Mouse (Mus musculus) midbrain, embryonic 11.5 days (tissue): Measurements from ENCODE around the gene Prkag3. TPM values are rescaled to one million over a fixed set of nuclear protein-coding genes. Genes with fewer than 3 reads are reported as not detected.

Experiments used
- ATAC-seq: fragments of 200-750 bp; cut with Nextera tagmentation; 2 replicates; pipeline ENCODE4 v1.8.0; 2017; ENCODE audit warnings: moderate TSS enrichment, moderate library complexity; ENCODE audit not compliant: low FRiP score
- DNase-seq: peaks from one replicate; pipeline ENCODE4 v3.0.0; 2015; ENCODE audit warnings: low spot score; ENCODE audit errors: missing footprints
- H3K27ac ChIP-seq: fragments of 300-500 bp; sonication (generic); 2 replicates; pipeline ENCODE4 v1.5.1; 2014; ENCODE audit warnings: low read depth, low read length
- H3K27me3 ChIP-seq: fragments of 300-500 bp; sonication (generic); 2 replicates; pipeline ENCODE4 v1.6.1; 2014; ENCODE audit warnings: mild to moderate bottlenecking, low read length, moderate library complexity, mixed read lengths; ENCODE audit not compliant: control insufficient read depth, insufficient read depth
- H3K36me3 ChIP-seq: fragments of 300-500 bp; sonication (generic); 2 replicates; pipeline ENCODE4 v1.6.1; 2014; ENCODE audit warnings: mild to moderate bottlenecking, low read length, moderate library complexity, mixed read lengths; ENCODE audit not compliant: control insufficient read depth, insufficient read depth
- H3K4me1 ChIP-seq: fragments of 300-500 bp; sonication (generic); 2 replicates; pipeline ENCODE4 v1.6.1; 2014; ENCODE audit warnings: low read length; ENCODE audit not compliant: control insufficient read depth, insufficient read depth
- H3K4me2 ChIP-seq: fragments of 300-500 bp; sonication (generic); 2 replicates; pipeline ENCODE4 v1.6.1; 2014; ENCODE audit warnings: mild to moderate bottlenecking, moderate library complexity
- H3K4me3 ChIP-seq: fragments of 300-500 bp; sonication (generic); 2 replicates; pipeline ENCODE4 v1.5.1; 2014; ENCODE audit warnings: low read depth, low read length
- H3K9ac ChIP-seq: fragments of 300-500 bp; sonication (generic); 2 replicates; pipeline ENCODE4 v1.6.1; 2014; ENCODE audit warnings: low read length
- H3K9me3 ChIP-seq: fragments of 300-500 bp; sonication (generic); 2 replicates; pipeline ENCODE4 v1.6.1; 2016; ENCODE audit warnings: low read length; ENCODE audit not compliant: control insufficient read depth
- WGBS: fragments of 180-500 bp; shearing (Covaris S2); extraction: QIAGEN DNeasy Blood & Tissue Kit; methylation state at CpG from one replicate; pipeline ENCODE4 v1.1.7; 2014; 5-methylcytosine and 5-hydroxymethylcytosine counted together
- polyA plus RNA-seq: library from polyadenylated mRNA; unstranded; fragments of >200 nt; fragmentation: Nextera tagmentation; extraction: Ambion mirVana; gene quantifications from 2 replicates; pipeline ENCODE4 v1.2.1, GENCODE M21; 2014

Gene Prkag3
- polyA plus RNA-seq, 1 experiment from 2014 or later = not detected

DNA sequence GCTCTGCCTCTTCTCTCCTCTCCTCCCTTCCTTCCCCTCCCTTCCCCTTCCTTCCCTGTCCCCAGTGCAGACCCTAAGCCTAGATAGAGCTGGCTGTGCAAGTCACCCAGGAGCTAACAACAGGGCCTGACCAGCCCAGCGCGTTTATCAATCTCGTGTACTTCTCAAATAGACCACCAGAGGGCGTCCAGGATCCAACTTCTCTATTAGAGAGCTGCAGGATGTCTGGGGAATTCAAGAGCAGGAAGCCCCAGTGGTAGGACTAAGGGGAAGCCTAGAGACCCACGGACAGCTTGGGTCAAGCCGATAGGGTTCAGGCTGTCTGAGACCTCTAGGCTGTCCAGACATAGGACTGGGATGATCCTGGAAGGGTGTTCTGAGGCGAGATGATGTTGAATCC, 38.8 kb upstream of the Prkag3 start:
- DNase-seq = peak; percentile 100
- H3K4me2 ChIP-seq = no peak overlapping the region
- H3K27me3 ChIP-seq = peaks cover 93% of the 10 kb centered on the region
- no peaks in the 10 kb centered on the region for H3K36me3 ChIP-seq
- no peak overlapping the region for H3K27ac ChIP-seq
- WGBS = 5% methylated on average over 7 of the region's 7 CpGs
- no peak overlapping the region for H3K9ac ChIP-seq
- peak; percentile 33 for ATAC-seq
- no peak overlapping the region for H3K4me3 ChIP-seq
- H3K9me3 ChIP-seq = no peaks in the 10 kb centered on the region
- peaks cover 19% of the 10 kb centered on the region for H3K4me1 ChIP-seq

DNA sequence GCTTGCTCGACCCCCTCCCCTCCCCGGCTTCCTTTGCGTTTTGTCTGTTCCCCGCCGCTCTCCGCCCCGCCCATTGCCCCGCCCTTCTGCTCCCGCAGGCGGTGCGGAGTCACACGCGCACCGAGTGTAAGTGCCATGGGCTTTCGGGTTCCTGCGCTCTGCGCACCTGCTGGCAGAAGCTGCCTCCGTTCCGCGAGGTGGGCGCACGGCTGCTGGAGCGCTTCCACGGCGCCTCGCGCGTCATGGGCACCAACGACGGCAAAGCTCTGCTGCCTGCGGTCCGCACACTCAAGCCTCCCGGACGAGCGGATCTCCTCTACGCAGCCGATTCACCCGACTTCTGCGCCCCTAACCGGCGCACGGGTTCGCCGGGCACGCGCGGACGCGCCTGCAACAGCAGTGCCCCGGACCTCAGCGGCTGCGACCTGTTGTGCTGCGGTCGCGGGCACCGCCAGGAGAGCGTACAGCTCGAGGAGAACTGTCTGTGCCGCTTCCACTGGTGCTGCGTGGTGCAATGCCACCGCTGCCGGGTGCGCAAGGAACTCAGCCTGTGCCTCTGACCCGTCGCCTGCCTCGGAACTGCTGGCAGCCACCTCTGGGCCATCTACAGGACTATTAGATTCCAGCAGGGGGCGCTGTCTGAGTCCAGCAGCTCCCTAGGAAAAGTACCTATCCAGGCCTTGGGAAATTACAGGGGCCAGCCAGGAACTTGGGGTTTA, 35.2 kb upstream of the Prkag3 start:
- under 1% methylated on average over 67 of the region's 67 CpGs for WGBS
- Histone ChIP-seq H3K9ac (peak overlapping the region; percentile 30), H3K4me1 (peaks cover 9% of the 10 kb centered on the region), H3K4me2 (peak overlapping the region; percentile 76), H3K27ac (no peak overlapping the region), H3K36me3 (no peaks in the 10 kb centered on the region), H3K4me3 (peak overlapping the region; percentile 45), H3K9me3 (no peaks in the 10 kb centered on the region), H3K27me3 (peaks cover 85% of the 10 kb centered on the region)
- peak; percentile 51 for ATAC-seq
- peak; percentile 93 for DNase-seq

DNA sequence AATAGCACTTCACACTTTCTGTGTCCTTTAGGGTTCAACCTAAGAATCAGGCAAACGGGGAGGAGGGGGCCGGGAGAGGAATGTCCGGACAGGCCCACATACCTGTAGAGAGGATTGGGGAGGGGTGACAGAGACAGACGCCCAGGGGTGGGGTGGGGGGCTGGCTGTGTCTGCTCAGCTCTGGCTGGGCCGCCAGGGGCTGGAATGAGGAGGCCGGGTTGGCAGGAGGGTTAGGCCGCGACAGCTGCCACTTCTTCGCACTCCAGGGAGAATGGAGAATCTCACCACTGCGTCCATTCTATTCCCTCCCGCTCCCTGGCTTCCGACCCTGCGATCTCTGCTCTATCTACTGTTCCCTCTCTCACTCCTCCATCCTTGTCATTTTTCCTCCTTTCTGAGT, 34.5 kb upstream of the Prkag3 start:
- Histone ChIP-seq H3K9me3 (no peaks in the 10 kb centered on the region), H3K4me2 (peak overlapping the region; percentile 76), H3K27ac (no peak overlapping the region), H3K36me3 (no peaks in the 10 kb centered on the region), H3K9ac (no peak overlapping the region), H3K27me3 (peaks cover 81% of the 10 kb centered on the region), H3K4me1 (peaks cover 9% of the 10 kb centered on the region), H3K4me3 (peak overlapping the region; percentile 45)
- ATAC-seq (no peak; the same call in 1 of the 2 replicates), DNase-seq (peak; percentile 91)
- 2% methylated on average over 13 of the region's 13 CpGs for WGBS

DNA sequence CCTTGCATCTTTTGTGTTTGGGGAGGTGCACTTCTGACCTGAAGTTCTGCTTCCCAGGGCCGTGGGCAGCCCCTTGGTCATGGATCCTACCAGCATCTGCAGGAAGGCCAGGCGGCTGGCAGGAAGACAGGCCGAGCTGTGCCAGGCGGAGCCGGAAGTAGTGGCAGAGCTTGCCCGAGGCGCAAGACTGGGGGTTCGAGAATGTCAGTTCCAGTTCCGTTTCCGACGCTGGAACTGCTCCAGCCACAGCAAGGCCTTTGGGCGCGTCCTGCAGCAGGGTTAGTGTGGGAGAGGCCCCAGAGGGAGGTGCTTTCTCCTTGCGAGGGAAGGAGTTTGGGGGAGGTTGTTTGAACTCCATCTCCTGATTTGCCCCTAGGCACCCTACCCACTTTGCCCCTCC, 33.0 kb upstream of the Prkag3 start:
- Histone ChIP-seq H3K4me1 (peaks cover 9% of the 10 kb centered on the region), H3K9me3 (no peaks in the 10 kb centered on the region), H3K4me2 (no peak overlapping the region), H3K27me3 (peaks cover 75% of the 10 kb centered on the region), H3K27ac (no peak overlapping the region), H3K36me3 (no peaks in the 10 kb centered on the region), H3K9ac (no peak overlapping the region), H3K4me3 (no peak overlapping the region)
- ATAC-seq (no peak), DNase-seq (peak; percentile 89)
- 13% methylated on average over 14 of the region's 14 CpGs for WGBS

GRCm38 (mm10) chr1:74778934-74779486, 30.0 kb upstream of the Prkag3 start:
- 36% methylated on average over 3 of the region's 3 CpGs for WGBS
- no peak overlapping the region for H3K9ac ChIP-seq
- H3K4me1 ChIP-seq = peaks cover 5% of the 10 kb centered on the region
- ATAC-seq = no peak
- DNase-seq = no peak
- H3K36me3 ChIP-seq = no peaks in the 10 kb centered on the region
- H3K4me3 ChIP-seq = no peak overlapping the region
- no peak overlapping the region for H3K27ac ChIP-seq
- H3K9me3 ChIP-seq = no peaks in the 10 kb centered on the region
- no peak overlapping the region for H3K4me2 ChIP-seq
- H3K27me3 ChIP-seq = peaks cover 70% of the 10 kb centered on the region

- no peaks in the 10 kb centered on the region for H3K9me3 ChIP-seq
- H3K27ac ChIP-seq = no peak overlapping the region
- H3K4me2 ChIP-seq = no peak overlapping the region
- WGBS = 6% methylated on average over 5 of the region's 5 CpGs
- H3K36me3 ChIP-seq = no peaks in the 10 kb centered on the region
- H3K9ac ChIP-seq = no peak overlapping the region
- peaks cover 17% of the 10 kb centered on the region for H3K4me1 ChIP-seq
- H3K27me3 ChIP-seq = peaks cover 68% of the 10 kb centered on the region
- no peak for DNase-seq
- ATAC-seq = no peak
- H3K4me3 ChIP-seq = no peak overlapping the region
Measured at GRCm38 (mm10) chr1:74775816-74776215, 26.8 kb upstream of the Prkag3 start.

DNA sequence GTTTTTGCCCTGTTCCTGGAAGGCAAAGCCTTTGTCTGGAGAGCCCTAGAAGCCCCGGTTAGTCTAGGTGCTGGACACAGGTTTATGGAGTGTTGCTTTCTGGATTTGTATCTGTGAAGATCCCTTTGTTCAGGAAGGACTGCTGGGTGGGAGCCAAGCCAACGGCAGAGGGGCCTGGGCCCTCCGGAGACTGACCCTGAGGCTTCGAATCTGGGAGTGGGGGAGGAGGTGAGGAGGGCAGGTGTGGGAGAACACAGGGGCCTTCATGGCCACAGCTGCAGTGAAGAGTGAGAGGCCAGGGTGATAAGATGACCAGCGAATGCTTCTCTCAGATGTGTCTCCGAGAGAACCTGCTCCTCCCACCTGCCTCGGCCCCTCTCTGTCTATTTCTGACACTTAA, 25.0 kb upstream of the Prkag3 start:
- Histone ChIP-seq H3K9me3 (no peaks in the 10 kb centered on the region), H3K27me3 (peaks cover 77% of the 10 kb centered on the region), H3K9ac (no peak overlapping the region), H3K36me3 (no peaks in the 10 kb centered on the region), H3K4me2 (no peak overlapping the region), H3K4me1 (peaks cover 22% of the 10 kb centered on the region), H3K4me3 (no peak overlapping the region), H3K27ac (no peak overlapping the region)
- no peak for DNase-seq
- ATAC-seq = no peak
- WGBS = 14% methylated on average over 7 of the region's 7 CpGs

- Histone ChIP-seq H3K4me3 (0 out of 2 replicates have a peak overlapping the region, but pooled peaks have one; percentile 3), H3K4me1 (peaks cover 22% of the 10 kb centered on the region), H3K9me3 (no peaks in the 10 kb centered on the region), H3K4me2 (peak overlapping the region; percentile 34), H3K27me3 (peaks cover 77% of the 10 kb centered on the region), H3K9ac (no peak overlapping the region), H3K27ac (no peak overlapping the region), H3K36me3 (no peaks in the 10 kb centered on the region)
- peak; percentile 89 for ATAC-seq
- under 1% methylated on average over 15 of the region's 15 CpGs for WGBS
- peak; percentile 95 for DNase-seq
Measured at GRCm38 (mm10) chr1:74773136-74773535, 24.1 kb upstream of the Prkag3 start.

DNA sequence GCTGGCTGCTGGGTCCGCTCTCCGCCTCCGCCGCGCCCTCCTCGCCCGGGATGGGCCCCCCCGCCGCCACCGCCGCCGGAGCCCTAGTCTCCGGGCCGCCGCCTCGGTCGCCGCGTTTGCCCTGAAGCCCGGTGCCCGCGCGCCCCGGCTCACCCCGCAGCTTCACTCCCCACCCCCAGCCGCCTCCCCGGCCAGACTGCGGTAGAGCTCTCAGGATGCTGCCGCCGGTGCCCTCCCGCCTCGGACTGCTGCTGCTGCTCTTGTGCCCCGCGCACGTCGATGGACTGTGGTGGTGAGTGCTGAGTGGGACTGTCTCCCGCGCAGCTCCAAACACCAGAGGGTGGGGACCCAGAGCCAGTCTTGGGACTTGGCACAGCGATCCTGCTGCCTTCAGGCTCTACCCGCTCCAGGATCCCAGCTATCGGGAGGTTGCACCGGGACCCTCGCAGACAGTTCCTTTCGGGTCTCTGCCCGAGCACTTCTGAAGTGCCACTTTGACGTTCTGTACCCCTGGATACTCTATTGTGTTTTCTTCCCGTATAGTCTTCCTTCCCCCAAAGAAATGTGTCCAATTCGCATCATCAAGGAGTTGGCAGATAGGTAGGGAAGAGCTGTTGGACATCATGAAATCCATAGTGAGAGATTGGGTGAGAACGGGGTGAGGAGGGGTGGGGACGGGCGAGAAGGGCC, 23.1 kb upstream of the Prkag3 start:
- peak overlapping the region; percentile 47 for H3K4me3 ChIP-seq
- H3K27ac ChIP-seq = no peak overlapping the region
- peaks cover 82% of the 10 kb centered on the region for H3K27me3 ChIP-seq
- ATAC-seq = 0 out of 2 replicates have a peak, but pooled peaks have one; percentile 17
- peaks cover 22% of the 10 kb centered on the region for H3K4me1 ChIP-seq
- 2% methylated on average over 49 of the region's 51 CpGs for WGBS
- peak overlapping the region; percentile 74 for H3K4me2 ChIP-seq
- H3K9me3 ChIP-seq = no peaks in the 10 kb centered on the region
- H3K36me3 ChIP-seq = no peaks in the 10 kb centered on the region
- DNase-seq = peak; percentile 94
- peak overlapping the region; percentile 44; the same call in 1 of the 2 replicates for H3K9ac ChIP-seq
